Mouse (Mus musculus): ENCODE data around the gene Eml4. TPM values are rescaled to one million over a fixed set of nuclear protein-coding genes. Genes with fewer than 3 reads are reported as not detected.

Eml4 gene
- total RNA-seq (2021), result 23.7 and 25.8 TPM in 2 replicates
- long read RNA-seq, experiment 1, full-length matches to known transcripts, result 14 of 23 reads
- long read RNA-seq, experiment 1, partial matches to known transcripts, result 5 of 23 reads
- long read RNA-seq, experiment 1, other reads (novel, unspliced or antisense), result 4 of 23 reads
- long read RNA-seq, experiment 2, full-length matches to known transcripts, result 12 of 18 reads
- long read RNA-seq, experiment 2, partial matches to known transcripts, result 2 of 18 reads
- long read RNA-seq, experiment 2, other reads (novel, unspliced or antisense), result 4 of 18 reads

GRCm38 (mm10) chr17:83350379-83351091, at the start of gene Eml4:
Eml4 (plus strand) TSS chr17:83350931.
- peak; percentile 97 for DNase-seq

GRCm38 (mm10) chr17:83301433-83301832, 49.3 kb upstream of the Eml4 start:
- DNase-seq, result no peak

GRCm38 (mm10) chr17:83304089-83304822, 46.5 kb upstream of the Eml4 start:
- DNase-seq, result no peak

GRCm38 (mm10) chr17:83306964-83307640, 43.6 kb upstream of the Eml4 start:
- DNase-seq, result no peak

- DNase-seq, result no peak
These were observed 43.0 kb upstream of the Eml4 start for GRCm38 (mm10) chr17:83307641-83308296.

- no peak for DNase-seq
These were observed 42.3 kb upstream of the Eml4 start for GRCm38 (mm10) chr17:83308451-83308850.

GRCm38 (mm10) chr17:83309243-83309642, 41.5 kb upstream of the Eml4 start:
- no peak for DNase-seq

GRCm38 (mm10) chr17:83311806-83312205, 38.9 kb upstream of the Eml4 start:
- DNase-seq, result no peak

GRCm38 (mm10) chr17:83312244-83312918, 38.4 kb upstream of the Eml4 start:
- peak; percentile 90 for DNase-seq

GRCm38 (mm10) chr17:83313046-83313689, 37.6 kb upstream of the Eml4 start:
- no peak for DNase-seq

GRCm38 (mm10) chr17:83315476-83315875, 35.3 kb upstream of the Eml4 start:
- DNase-seq, result no peak

GRCm38 (mm10) chr17:83322621-83323335, 28.0 kb upstream of the Eml4 start:
- peak; percentile 78 for DNase-seq

- DNase-seq, result peak; percentile 42
These were observed 27.1 kb upstream of the Eml4 start for GRCm38 (mm10) chr17:83323410-83324268.

- no peak for DNase-seq
These were observed 26.5 kb upstream of the Eml4 start for GRCm38 (mm10) chr17:83324269-83324616.

- DNase-seq, result no peak
These were observed 15.5 kb upstream of the Eml4 start for GRCm38 (mm10) chr17:83335183-83335584.

GRCm38 (mm10) chr17:83337051-83337898, 13.5 kb upstream of the Eml4 start:
- no peak for DNase-seq

- no peak for DNase-seq
These were observed 11.2 kb upstream of the Eml4 start for GRCm38 (mm10) chr17:83339368-83340085.
